Mouse (Mus musculus) lung, postnatal 0 days (tissue): ENCODE results near the gene Polr3b. TPM values are rescaled to one million over a fixed set of nuclear protein-coding genes. Genes with fewer than 3 reads are reported as not detected.

Experiments used
- ATAC-seq: fragments of 200-750 bp; cut with Nextera tagmentation; 2 replicates; pipeline ENCODE4 v1.8.0; 2017; ENCODE audit warnings: moderate library complexity
- DNase-seq: peaks from one replicate; pipeline ENCODE4 v3.0.0-alpha.2; 2016; ENCODE audit warnings: low spot score
- H3K27ac ChIP-seq: fragments of 300-500 bp; sonication (generic); 2 replicates; pipeline ENCODE4 v1.5.1; 2014; ENCODE audit warnings: antibody characterized with exemption, mild to moderate bottlenecking, low read length, mixed read lengths
- H3K27me3 ChIP-seq: fragments of 300-500 bp; sonication (generic); replicated peaks from 2 replicates; pipeline ENCODE4 v1.6.1; 2014; ENCODE audit warnings: low read length, mixed read lengths; ENCODE audit not compliant: insufficient read depth
- H3K36me3 ChIP-seq: fragments of 300-500 bp; sonication (generic); 2 replicates; pipeline ENCODE4 v1.6.1; 2014; ENCODE audit warnings: low read length, mixed read lengths; ENCODE audit not compliant: insufficient read depth
- H3K4me1 ChIP-seq: fragments of 300-500 bp; sonication (generic); 2 replicates; pipeline ENCODE4 v1.6.1; 2014; ENCODE audit warnings: antibody characterized with exemption, low read depth, low read length, mixed read lengths; ENCODE audit not compliant: insufficient read depth
- H3K4me2 ChIP-seq: fragments of 300-500 bp; sonication (generic); replicated peaks from 2 replicates; pipeline ENCODE4 v1.6.1; 2014; ENCODE audit warnings: low read depth, mild to moderate bottlenecking, low read length, moderate library complexity, mixed read lengths
- H3K4me3 ChIP-seq: fragments of 300-500 bp; sonication (generic); 2 replicates; pipeline ENCODE4 v1.5.1; 2014; ENCODE audit warnings: low read depth, low read length
- H3K9ac ChIP-seq: fragments of 300-500 bp; sonication (generic); replicated peaks from 2 replicates; pipeline ENCODE4 v1.6.1; 2014; ENCODE audit warnings: low read depth, mild to moderate bottlenecking
- H3K9me3 ChIP-seq: fragments of 300-500 bp; sonication (generic); 2 replicates; pipeline ENCODE4 v1.6.1; 2016; ENCODE audit warnings: low read length, mixed read lengths
- CTCF ChIP-seq: IDR thresholded peaks from 2 replicates; pipeline ENCODE4 v1.5.1; 2016; ENCODE audit warnings: antibody characterized with exemption, mild to moderate bottlenecking
- EP300 ChIP-seq: IDR thresholded peaks from 2 replicates; pipeline ENCODE4 v1.6.1; 2016; ENCODE audit warnings: antibody characterized with exemption, mild to moderate bottlenecking, control low read depth
- WGBS: fragments of 180-500 bp; shearing (Covaris S2); extraction: QIAGEN DNeasy Blood & Tissue Kit; methylation state at CpG from one replicate; pipeline ENCODE4 v1.1.7; 2014; 5-methylcytosine and 5-hydroxymethylcytosine counted together
- polyA plus RNA-seq: library from polyadenylated mRNA; unstranded; fragments of >200 nt; fragmentation: Nextera tagmentation; extraction: Ambion mirVana; gene quantifications from 2 replicates; pipeline ENCODE4 v1.2.1, GENCODE M21; 2015

Gene Polr3b
- polyA plus RNA-seq, 1 experiment from 2014 or later, result 6.2 TPM

DNA sequence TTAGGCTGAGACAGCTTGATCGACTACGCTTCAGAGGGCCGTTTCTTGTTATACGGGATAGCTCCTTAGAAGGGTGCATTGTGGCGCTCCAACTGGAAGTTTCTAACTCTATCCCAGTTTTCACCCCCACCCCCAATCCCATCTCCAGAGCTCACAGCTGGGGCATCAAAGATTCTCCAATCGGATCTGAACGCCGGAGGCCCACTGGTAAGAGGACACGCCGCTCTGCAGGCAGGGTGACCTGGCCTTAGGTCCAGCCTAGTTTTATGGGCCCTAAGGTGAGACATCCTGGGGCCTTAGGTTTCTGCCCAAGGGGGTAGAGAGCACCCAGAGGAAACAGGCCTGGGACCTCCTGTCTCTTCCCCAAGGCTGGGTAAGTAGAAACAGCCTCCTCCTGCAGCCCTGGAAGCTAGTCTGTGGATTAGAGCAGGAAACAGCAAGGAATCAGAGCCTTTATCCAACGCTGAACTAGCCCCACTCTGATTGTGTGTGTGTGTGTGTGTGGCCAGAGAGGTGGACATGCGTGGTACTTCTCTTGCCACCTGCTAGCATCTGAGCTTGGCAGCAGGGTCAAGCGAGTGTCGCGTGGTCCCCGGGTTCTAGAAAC is 137.5 kb downstream of the Polr3b start:
- Histone ChIP-seq H3K4me3 (peak overlapping the region; percentile 26; the same call in 1 of the 2 replicates), H3K36me3 (no peaks in the 10 kb centered on the region), H3K27me3 (peaks cover 79% of the 10 kb centered on the region), H3K27ac (no peak overlapping the region), H3K4me1 (peaks cover 7% of the 10 kb centered on the region; the same call in 1 of the 2 replicates), H3K9me3 (no peaks in the 10 kb centered on the region), H3K4me2 (no peak overlapping the region), H3K9ac (no peak overlapping the region)
- no peak for DNase-seq
- no peak for ATAC-seq
- 9% methylated on average over 16 of the region's 16 CpGs for whole genome bisulfite sequencing
- TF ChIP-seq EP300 (no peak), CTCF (no peak)

DNA sequence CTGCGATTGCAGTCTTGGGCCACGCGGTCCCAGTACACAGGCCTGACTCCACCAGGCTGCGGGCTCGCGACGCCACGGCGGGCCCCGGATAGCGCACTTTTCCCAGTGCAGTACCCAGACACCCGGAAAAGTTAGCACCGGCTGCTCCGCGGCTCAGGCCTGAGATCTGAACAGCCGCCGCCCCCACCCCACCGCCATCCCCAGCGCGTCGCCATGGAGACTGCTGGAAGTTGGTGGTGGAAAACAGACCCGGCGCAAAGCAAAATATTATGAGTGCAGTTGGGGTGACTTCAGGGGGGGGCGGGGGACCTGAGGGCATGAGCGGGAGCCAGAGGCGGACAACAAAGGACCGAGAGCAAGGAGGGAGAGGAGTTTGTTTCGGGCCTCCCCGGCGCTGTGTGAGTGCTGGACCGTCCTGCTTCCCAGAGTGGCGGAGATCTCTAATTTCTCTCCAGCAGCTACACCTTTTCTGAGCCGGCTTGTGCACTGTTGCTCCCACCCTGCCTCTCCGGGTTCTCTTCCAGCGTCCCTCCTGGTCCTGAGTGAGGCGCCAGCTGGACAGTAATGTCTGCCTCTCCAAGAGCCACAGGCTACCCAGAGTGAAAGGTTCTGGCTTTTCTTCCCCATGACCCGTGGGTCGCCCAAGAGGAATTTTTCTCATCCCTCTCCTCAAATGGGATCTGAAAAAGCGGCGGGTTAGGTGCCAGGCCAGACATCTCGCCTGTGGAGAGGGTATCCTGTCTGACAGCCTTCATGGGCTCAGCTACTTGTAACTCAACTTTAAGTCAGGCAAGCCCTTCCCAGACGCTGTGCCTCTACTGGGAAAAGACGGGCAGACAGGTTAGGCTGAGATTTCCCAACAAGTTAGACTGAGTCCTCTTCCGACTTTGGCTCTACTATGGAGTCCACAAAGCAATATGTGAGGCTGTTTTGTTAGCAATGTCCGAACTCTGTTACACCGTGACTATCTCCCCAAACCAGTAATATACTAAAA is 138.3 kb downstream of the Polr3b start:
- Histone ChIP-seq H3K36me3 (no peaks in the 10 kb centered on the region), H3K4me1 (peaks cover 5% of the 10 kb centered on the region; the same call in 1 of the 2 replicates), H3K4me2 (peak overlapping the region; percentile 20), H3K4me3 (peak overlapping the region; percentile 26), H3K27me3 (peaks cover 76% of the 10 kb centered on the region), H3K27ac (no peak overlapping the region), H3K9ac (no peak overlapping the region), H3K9me3 (no peaks in the 10 kb centered on the region)
- no peak for TF ChIP-seq EP300
- no peak for TF ChIP-seq CTCF
- WGBS, result 6% methylated on average over 44 of the region's 46 CpGs
- ATAC-seq, result peak; percentile 57
- DNase-seq, result no peak

DNA sequence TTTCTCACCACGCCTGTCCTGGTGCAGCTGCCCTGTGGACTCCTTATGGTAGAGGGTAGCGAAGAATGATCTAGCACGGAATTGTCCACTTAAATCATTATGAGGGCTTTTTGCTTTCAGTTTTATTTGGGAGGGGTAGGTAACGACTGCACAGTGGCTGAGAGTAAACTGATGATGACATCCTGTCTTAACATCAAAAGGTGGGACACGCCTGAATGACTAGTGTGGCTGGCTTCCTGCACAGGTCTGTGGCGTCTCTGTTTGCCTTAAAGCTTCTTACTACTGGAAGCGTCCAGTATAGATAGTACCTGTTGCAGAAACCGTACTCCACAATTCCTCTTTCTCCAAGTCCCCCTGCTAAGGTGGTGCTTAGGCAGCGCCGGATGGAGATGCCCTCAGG is 146.7 kb downstream of the Polr3b start:
- DNase-seq (no peak), ATAC-seq (no peak)
- no peak overlapping the region for H3K4me2 ChIP-seq
- no peaks in the 10 kb centered on the region for H3K9me3 ChIP-seq
- H3K27me3 ChIP-seq, result peaks cover 5% of the 10 kb centered on the region
- WGBS, result 63% methylated on average over 10 of the region's 10 CpGs
- no peak overlapping the region for H3K4me3 ChIP-seq
- H3K4me1 ChIP-seq, result no peaks in the 10 kb centered on the region
- TF ChIP-seq CTCF, result no peak
- no peak for TF ChIP-seq EP300
- no peak overlapping the region for H3K9ac ChIP-seq
- H3K36me3 ChIP-seq, result no peaks in the 10 kb centered on the region
- H3K27ac ChIP-seq, result no peak overlapping the region

DNA sequence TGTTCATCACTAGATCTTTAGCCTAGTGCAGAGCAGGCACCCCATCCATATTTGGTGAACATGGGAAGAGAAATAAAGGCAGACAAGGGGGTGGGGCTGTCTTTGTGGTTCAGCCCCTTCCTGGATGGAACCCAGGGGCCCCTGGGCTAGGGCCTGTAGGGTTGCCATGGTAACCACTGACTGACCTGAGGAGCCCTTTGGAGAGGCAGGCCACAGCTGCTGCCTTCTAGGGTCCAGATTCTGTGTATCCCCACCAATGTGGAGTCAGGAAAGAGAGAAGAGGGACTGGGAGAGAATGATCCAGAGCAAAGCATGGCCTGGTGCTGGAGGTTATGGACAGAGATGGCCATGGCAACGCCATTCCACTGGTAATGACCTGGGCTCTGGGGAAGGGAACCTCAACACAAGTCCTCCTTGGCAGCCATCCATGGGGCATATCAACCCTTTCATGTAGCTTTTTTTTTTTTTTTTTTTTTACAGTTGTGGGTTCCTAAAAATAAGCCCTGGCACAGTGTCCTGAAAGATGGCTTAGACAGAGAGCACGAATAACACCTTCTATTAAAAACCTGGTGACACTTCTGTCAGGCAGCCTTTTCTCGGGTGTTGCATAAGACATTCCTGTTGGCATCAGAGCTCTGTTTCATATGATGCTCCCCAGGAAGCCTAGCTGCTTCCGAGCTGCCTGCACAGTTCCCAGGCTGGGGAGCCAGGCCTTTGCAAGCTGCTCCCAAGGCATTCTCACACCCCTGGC is 150.5 kb downstream of the Polr3b start:
- DNase-seq (no peak), ATAC-seq (no peak)
- Histone ChIP-seq H3K9ac (no peak overlapping the region), H3K4me1 (no peaks in the 10 kb centered on the region; the same call in 1 of the 2 replicates), H3K4me3 (no peak overlapping the region), H3K36me3 (no peaks in the 10 kb centered on the region), H3K9me3 (no peaks in the 10 kb centered on the region), H3K27me3 (no peaks in the 10 kb centered on the region; the same call in 1 of the 2 replicates), H3K27ac (no peak overlapping the region), H3K4me2 (no peak overlapping the region)
- TF ChIP-seq CTCF, result no peak
- no peak for TF ChIP-seq EP300
- WGBS, result 73% methylated on average over 4 of the region's 4 CpGs

DNA sequence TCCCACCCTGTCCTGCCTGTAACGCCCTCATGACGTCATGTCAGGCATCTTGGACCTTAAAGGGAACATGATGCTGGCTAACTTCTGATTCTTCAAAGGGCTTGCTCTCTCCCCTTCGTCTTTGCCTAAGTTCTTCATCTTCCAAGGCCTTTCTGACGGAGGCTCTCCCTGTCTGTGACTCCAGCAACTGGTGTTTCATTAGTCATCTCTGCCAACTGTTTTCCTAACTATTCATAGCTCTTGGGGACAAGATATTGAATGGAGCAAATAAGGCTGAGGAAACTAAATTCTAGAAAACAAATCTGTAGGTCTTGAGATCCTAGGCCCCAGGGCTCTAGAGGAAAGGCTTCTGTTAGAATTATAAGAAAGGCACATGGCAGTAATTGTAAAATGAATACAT is 151.8 kb downstream of the Polr3b start:
- H3K9me3 ChIP-seq, result no peaks in the 10 kb centered on the region
- no peak overlapping the region for H3K27ac ChIP-seq
- TF ChIP-seq CTCF (no peak), EP300 (no peak)
- H3K36me3 ChIP-seq, result no peaks in the 10 kb centered on the region
- no peaks in the 10 kb centered on the region; the same call in 1 of the 2 replicates for H3K27me3 ChIP-seq
- no peak overlapping the region for H3K4me3 ChIP-seq
- no peak overlapping the region for H3K4me2 ChIP-seq
- no peak for ATAC-seq
- no peaks in the 10 kb centered on the region; the same call in 1 of the 2 replicates for H3K4me1 ChIP-seq
- DNase-seq, result no peak
- WGBS, result 88% methylated on average over 4 of the region's 4 CpGs
- no peak overlapping the region for H3K9ac ChIP-seq
